Mouse (Mus musculus) forebrain, embryonic 14.5 days (tissue): ENCODE data around the gene Rhoh. TPM values are rescaled to one million over a fixed set of nuclear protein-coding genes. Genes with fewer than 3 reads are reported as not detected.

Source experiments
- ATAC-seq: fragments of 200-750 bp; cut with Nextera tagmentation; 2 replicates; pipeline ENCODE4 v1.8.0; 2017; ENCODE audit warnings: mild to moderate bottlenecking, moderate library complexity
- DNase-seq: peaks from one replicate; pipeline ENCODE4 v3.0.0-alpha.2; 2015; ENCODE audit warnings: low spot score
- H3K27ac ChIP-seq: fragments of 300-500 bp; sonication (generic); 2 replicates; pipeline ENCODE4 v1.5.1; 2014; ENCODE audit warnings: low read depth, mild to moderate bottlenecking, control low read depth, low read length, moderate library complexity
- H3K27me3 ChIP-seq: fragments of 300-500 bp; sonication (generic); replicated peaks from 2 replicates; pipeline ENCODE4 v1.6.1; 2014; ENCODE audit warnings: low read length, control low read depth, mixed read lengths; ENCODE audit not compliant: control insufficient read depth, insufficient read depth
- H3K36me3 ChIP-seq: fragments of 300-500 bp; sonication (generic); 2 replicates; pipeline ENCODE4 v1.6.1; 2014; ENCODE audit warnings: low read length, control low read depth; ENCODE audit not compliant: control insufficient read depth, insufficient read depth
- H3K4me1 ChIP-seq: fragments of 300-500 bp; sonication (generic); 2 replicates; pipeline ENCODE4 v1.6.1; 2014; ENCODE audit warnings: antibody characterized with exemption, low read length, control low read depth; ENCODE audit not compliant: control insufficient read depth, insufficient read depth
- H3K4me2 ChIP-seq: fragments of 300-500 bp; sonication (generic); 2 replicates; pipeline ENCODE4 v1.6.1; 2014; ENCODE audit warnings: mild to moderate bottlenecking, control low read depth, low read length
- H3K4me3 ChIP-seq: fragments of 300-500 bp; sonication (generic); 2 replicates; pipeline ENCODE4 v1.5.1; 2014; ENCODE audit warnings: low read depth, low read length, control low read depth
- H3K9ac ChIP-seq: fragments of 300-500 bp; sonication (generic); 2 replicates; pipeline ENCODE4 v1.6.1; 2014; ENCODE audit warnings: mild to moderate bottlenecking, low read length, control low read depth, moderate library complexity
- H3K9me3 ChIP-seq: fragments of 300-500 bp; sonication (generic); replicated peaks from 2 replicates; pipeline ENCODE4 v1.6.1; 2016; ENCODE audit warnings: low read length, control low read depth, mixed read lengths; ENCODE audit not compliant: control insufficient read depth
- WGBS: fragments of 180-500 bp; shearing (Covaris S2); extraction: QIAGEN DNeasy Blood & Tissue Kit; methylation state at CpG from one replicate; pipeline ENCODE4 v1.1.7; 2014; 5-methylcytosine and 5-hydroxymethylcytosine counted together
- polyA plus RNA-seq: library from polyadenylated mRNA; unstranded; fragments of >200 nt; fragmentation: Nextera tagmentation; extraction: Ambion mirVana; gene quantifications from 2 replicates; pipeline ENCODE4 v1.2.1, GENCODE M21; 2014

Rhoh gene
- polyA plus RNA-seq = 0.25 and 0.29 TPM in 2 replicates

- Histone ChIP-seq H3K4me1 (no peaks in the 10 kb centered on the region), H3K9ac (no peak within 1 kb of the TSS), H3K27me3 (no peaks in the 10 kb centered on the region), H3K4me3 (no peak within 1 kb of the TSS), H3K4me2 (no peak within 1 kb of the TSS), H3K27ac (no peak within 1 kb of the TSS), H3K36me3 (no peaks in the 10 kb centered on the region), H3K9me3 (no peaks in the 10 kb centered on the region)
- WGBS = 87% methylated on average over 10 of the region's 10 CpGs
- ATAC-seq = no peak
- DNase-seq = no peak
These were observed at the start of gene Rhoh for GRCm38 (mm10) chr5:65861154-65861944. Gene Rhoh (plus strand): TSS chr5:65861213.

DNA sequence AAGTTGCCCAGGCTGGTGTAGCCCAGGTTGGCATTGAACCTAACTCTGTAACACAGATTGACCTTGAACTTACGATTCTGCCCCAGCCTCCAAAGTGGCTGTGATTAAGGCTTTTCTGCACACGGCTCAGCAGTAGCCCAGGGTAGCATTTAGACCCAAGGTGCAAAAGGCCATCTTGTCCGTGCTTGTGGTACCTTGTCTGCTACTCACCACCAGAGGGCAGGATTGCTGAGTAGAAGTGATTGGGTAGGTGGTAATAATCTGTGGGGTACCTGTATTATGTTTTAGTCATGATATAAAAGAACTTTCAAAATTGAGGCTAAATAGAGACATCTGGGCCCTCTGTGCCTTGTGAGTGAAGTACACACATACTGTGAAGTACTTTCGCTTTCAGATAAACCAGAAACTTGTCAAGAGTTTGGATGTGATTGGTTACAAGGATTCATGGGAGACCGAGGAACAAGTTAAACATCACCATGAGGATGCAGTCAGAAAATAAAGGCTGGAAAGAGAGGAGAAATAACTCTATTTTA is 37.3 kb upstream of the Rhoh start:
- 76% methylated on average over 5 of the region's 5 CpGs for WGBS

DNA sequence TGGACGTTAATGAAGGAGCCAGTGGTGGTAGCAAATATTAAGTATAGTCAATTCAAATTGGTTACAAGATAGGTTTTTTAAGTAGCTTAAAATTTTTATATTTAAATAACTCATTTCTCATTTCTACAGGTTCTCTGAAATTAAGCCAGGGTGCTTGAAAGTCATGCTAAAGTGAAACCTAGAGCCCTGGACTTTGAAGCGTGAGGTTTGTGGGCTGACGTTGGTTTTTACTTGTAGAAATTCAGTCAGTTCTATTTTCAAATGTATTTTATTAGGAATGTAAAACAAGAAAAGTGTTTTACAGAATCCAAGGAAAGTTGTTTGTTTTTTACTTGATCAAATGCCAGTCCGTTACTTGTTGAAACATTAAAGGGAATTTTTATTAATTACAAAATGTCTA is 34.5 kb upstream of the Rhoh start:
- no peaks in the 10 kb centered on the region for H3K4me1 ChIP-seq
- H3K9me3 ChIP-seq = no peaks in the 10 kb centered on the region
- DNase-seq (no peak), ATAC-seq (no peak)
- H3K4me2 ChIP-seq = no peak overlapping the region
- H3K27ac ChIP-seq = no peak overlapping the region
- peaks cover 52% of the 10 kb centered on the region for H3K36me3 ChIP-seq
- no peak overlapping the region for H3K4me3 ChIP-seq
- WGBS = 95% methylated on average over 4 of the region's 4 CpGs
- no peak overlapping the region for H3K9ac ChIP-seq
- no peaks in the 10 kb centered on the region for H3K27me3 ChIP-seq

More for the DNA sequence above, 37.3 kb upstream of the Rhoh start:
- Histone ChIP-seq H3K27ac (no peak overlapping the region), H3K36me3 (peaks cover 60% of the 10 kb centered on the region), H3K27me3 (no peaks in the 10 kb centered on the region), H3K4me3 (no peak overlapping the region), H3K4me1 (no peaks in the 10 kb centered on the region), H3K9me3 (no peaks in the 10 kb centered on the region), H3K9ac (no peak overlapping the region), H3K4me2 (no peak overlapping the region)
- DNase-seq (peak; percentile 61), ATAC-seq (peak; percentile 40; the same call in 1 of the 2 replicates)

- no peak overlapping the region for H3K4me2 ChIP-seq
- WGBS = 91% methylated on average over 8 of the region's 8 CpGs
- H3K9ac ChIP-seq = no peak overlapping the region
- no peaks in the 10 kb centered on the region for H3K9me3 ChIP-seq
- peaks cover 46% of the 10 kb centered on the region for H3K36me3 ChIP-seq
- no peak overlapping the region for H3K4me3 ChIP-seq
- DNase-seq (no peak), ATAC-seq (no peak)
- no peaks in the 10 kb centered on the region for H3K27me3 ChIP-seq
- no peaks in the 10 kb centered on the region for H3K4me1 ChIP-seq
- H3K27ac ChIP-seq = no peak overlapping the region
These were observed 33.9 kb upstream of the Rhoh start for GRCm38 (mm10) chr5:65827102-65827501.

GRCm38 (mm10) chr5:65828261-65828660 is 32.8 kb upstream of the Rhoh start:
- no peak overlapping the region for H3K4me3 ChIP-seq
- H3K9ac ChIP-seq = no peak overlapping the region
- no peaks in the 10 kb centered on the region for H3K4me1 ChIP-seq
- no peaks in the 10 kb centered on the region for H3K9me3 ChIP-seq
- peaks cover 38% of the 10 kb centered on the region for H3K36me3 ChIP-seq
- H3K4me2 ChIP-seq = no peak overlapping the region
- 96% methylated on average over 5 of the region's 5 CpGs for WGBS
- no peak overlapping the region for H3K27ac ChIP-seq
- no peak for ATAC-seq
- no peak for DNase-seq
- no peaks in the 10 kb centered on the region for H3K27me3 ChIP-seq

GRCm38 (mm10) chr5:65829059-65829458 is 32.0 kb upstream of the Rhoh start:
- WGBS = 84% methylated on average over 2 of the region's 2 CpGs
- no peaks in the 10 kb centered on the region for H3K4me1 ChIP-seq
- H3K9ac ChIP-seq = no peak overlapping the region
- no peak overlapping the region for H3K27ac ChIP-seq
- H3K4me3 ChIP-seq = no peak overlapping the region
- peaks cover 33% of the 10 kb centered on the region for H3K36me3 ChIP-seq
- no peak overlapping the region for H3K4me2 ChIP-seq
- no peaks in the 10 kb centered on the region for H3K9me3 ChIP-seq
- H3K27me3 ChIP-seq = no peaks in the 10 kb centered on the region
- no peak for DNase-seq
- no peak for ATAC-seq

GRCm38 (mm10) chr5:65831917-65832618 is 28.9 kb upstream of the Rhoh start:
- H3K4me3 ChIP-seq = no peak overlapping the region
- no peak overlapping the region for H3K4me2 ChIP-seq
- no peak overlapping the region for H3K9ac ChIP-seq
- WGBS = 92% methylated on average over 11 of the region's 11 CpGs
- H3K9me3 ChIP-seq = no peaks in the 10 kb centered on the region
- H3K4me1 ChIP-seq = no peaks in the 10 kb centered on the region
- H3K36me3 ChIP-seq = peaks cover 12% of the 10 kb centered on the region
- no peaks in the 10 kb centered on the region for H3K27me3 ChIP-seq
- H3K27ac ChIP-seq = no peak overlapping the region
- no peak for DNase-seq
- no peak for ATAC-seq

DNA sequence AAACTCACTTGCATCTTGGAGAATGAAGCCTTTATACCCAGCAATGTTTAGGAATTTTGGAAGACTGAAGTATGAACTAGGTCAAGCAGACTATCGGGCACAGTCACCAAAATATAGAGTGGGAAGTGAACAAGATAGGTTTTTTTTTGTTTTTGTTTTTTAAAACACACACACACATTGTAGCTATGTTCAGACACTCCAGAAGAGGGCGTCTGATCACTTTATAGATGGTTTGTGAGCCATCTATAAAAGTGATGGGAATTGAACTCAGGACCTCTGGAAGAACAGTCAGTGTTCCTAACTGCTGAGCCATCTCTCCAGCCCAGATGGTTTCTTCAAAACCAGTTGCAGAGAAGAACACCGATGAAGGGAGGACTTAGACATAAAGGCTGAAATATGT is 27.9 kb upstream of the Rhoh start:
- H3K4me1 ChIP-seq = no peaks in the 10 kb centered on the region
- H3K9me3 ChIP-seq = no peaks in the 10 kb centered on the region
- DNase-seq (no peak), ATAC-seq (no peak)
- no peak overlapping the region for H3K27ac ChIP-seq
- no peaks in the 10 kb centered on the region for H3K27me3 ChIP-seq
- WGBS = 87% methylated on average over 3 of the region's 3 CpGs
- no peak overlapping the region for H3K4me2 ChIP-seq
- H3K9ac ChIP-seq = no peak overlapping the region
- H3K36me3 ChIP-seq = peaks cover 8% of the 10 kb centered on the region; the same call in 1 of the 2 replicates
- no peak overlapping the region for H3K4me3 ChIP-seq
